Mouse (Mus musculus) embryonic fibroblast, embryonic 13.5 days (primary cell): ENCODE measurements around the gene Iqcf4.

Experiments used
- CTCF ChIP-seq: IDR thresholded peaks from 2 replicates; pipeline ENCODE4 v1.5.1; 2011; ENCODE audit warnings: mild to moderate bottlenecking, control low read depth, low read length, moderate library complexity, borderline replicate concordance; ENCODE audit not compliant: insufficient read depth
- POLR2A ChIP-seq: IDR thresholded peaks from 2 replicates; pipeline ENCODE4 v1.6.1; 2011; ENCODE audit warnings: low read depth, mild to moderate bottlenecking, control low read depth, low read length, moderate library complexity

DNA sequence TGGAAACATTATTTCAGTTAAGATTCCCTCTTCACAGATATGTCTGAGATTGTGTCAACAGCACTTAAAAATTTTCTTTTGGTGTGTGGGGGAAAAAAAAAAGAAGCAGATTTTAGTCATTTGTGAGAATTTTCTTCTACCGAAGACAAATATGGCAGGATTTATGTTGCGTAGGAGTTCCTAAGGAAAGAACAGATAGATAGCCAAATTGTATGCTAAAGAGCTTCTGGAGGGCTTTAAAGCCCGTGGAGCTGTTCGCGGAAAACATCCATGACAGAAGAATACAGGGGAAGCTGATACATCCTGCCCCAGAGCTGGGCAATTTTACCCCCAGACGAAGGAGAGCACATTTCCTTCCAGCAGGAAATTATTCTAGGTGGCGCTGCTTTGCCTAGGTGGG, 9.2 kb upstream of the Iqcf4 start:
- no peak for TF ChIP-seq CTCF
- TF ChIP-seq POLR2A = no peak
